Mouse (Mus musculus): ENCODE data around the gene Dlg1.
A peak's percentile ranks its signal among the peaks of the same experiment; 100 is the strongest.

The Dlg1 gene

DNA sequence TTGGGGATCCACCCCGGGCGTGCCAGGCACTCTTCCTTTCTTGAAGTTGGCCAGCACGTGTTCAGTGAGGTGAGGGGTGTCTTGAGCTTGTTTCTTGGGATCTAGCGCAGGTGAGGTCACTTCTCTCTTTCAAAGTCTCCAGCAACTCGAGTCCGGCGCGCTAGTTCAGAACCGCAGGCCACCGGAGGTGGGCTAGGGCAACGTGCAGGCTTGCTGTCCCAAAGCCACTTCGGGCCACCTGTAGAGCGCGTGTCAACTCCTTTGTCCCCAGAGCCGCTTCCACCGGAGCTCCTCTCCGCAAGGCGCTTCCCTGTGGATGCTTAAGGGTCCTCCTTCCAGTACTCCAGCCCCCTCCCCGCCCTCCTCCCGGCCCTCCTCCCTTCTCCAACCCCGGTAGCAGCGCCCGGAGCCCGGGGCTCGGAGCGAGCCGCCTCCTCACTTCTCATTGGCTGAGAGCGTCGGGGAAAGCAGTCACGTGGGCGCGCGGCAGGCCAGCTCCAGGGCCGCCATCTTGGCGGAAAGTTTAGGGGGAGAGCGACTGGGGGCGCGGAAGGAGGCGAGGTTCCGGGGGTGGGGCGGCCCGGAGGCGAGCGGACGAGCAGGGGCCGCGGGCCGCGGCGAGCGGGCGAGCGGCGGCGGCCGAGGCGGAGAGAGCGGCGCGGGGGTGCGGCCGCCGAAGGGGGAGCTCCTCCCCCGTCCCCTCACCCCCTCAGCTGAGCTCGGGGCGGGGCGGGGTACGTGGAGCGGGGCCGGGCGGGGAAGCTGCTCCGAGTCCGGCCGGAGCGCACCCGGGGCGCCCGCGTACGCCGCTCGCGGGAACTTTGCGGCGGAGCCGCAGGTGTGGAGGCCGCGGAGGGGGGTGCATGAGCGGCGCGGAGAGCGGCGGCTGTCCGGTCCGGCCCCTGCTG lies at the start of gene Dlg1:
Dlg1 (plus strand) TSS at position 65 of the 908 bp plus-strand sequence.
- DNase-seq (ENCODE audit: low read depth), result peak; percentile 60

DNA sequence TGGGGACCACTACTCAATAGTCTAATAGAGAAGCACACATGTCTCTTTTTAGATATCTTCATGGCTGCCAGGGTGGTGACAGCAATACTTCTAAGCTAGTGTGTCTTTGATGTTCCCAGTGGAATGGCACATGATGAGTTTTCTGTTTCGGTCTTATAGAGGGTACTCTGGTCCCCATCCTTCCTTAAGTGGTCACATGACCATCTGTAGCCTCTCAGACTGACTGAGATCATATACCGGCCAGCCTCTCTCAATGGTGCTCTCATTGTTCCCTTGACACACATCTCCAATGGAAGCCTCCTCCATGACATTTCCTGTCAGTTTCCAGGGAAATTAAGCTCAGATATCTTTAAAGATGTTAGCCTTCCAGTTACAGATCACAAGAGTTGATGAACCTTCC lies 46.9 kb upstream of the Dlg1 start:
- no peak for DNase-seq (ENCODE audit: low read depth)

DNA sequence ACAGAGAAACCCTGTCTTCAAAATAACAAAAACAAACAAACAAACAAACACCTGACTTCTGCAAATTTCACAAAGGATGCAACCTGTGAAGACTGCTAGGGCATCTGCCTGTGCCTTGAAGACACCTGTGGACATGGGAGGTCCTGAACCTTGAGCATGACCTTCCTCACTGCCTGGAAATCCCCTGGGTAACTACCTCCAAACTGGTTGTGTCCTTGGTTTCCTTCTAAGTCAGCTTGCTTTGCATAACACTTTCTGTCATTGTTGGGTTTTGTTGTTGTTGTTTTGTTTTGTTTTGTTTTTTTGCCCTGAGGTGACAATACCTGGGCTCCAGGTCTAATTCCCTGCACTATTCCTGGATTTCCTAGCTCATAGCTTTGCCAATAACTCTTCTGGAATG lies 46.1 kb upstream of the Dlg1 start:
- DNase-seq (ENCODE audit: low read depth), result no peak

DNA sequence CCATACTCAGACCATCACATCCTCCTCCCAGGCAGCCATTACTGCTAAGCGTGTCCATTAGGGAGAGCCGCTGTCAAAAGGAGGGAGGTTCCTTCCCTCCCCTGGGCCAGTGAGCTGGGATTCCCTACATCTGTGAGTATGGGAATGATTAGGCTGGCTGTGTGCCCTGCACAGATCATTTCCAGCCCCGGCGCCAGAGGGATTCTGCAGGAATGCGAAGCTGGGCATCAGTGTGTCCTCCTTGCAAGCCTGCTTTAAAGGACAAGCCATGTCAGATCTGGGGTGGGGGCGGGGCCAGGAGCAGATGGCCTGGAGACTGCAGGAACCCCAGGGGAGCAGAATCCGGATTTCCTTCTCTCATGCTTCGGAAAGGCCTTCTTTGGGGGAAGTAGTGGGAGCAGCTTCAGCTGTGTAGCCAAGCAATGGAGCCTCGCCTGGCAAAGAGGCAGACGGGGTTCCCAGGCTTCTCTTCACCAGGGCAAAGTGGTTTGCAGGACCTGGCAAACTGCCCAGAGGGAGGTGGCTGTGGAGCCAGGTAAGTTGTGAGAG lies 45.3 kb upstream of the Dlg1 start:
- peak; percentile 61 for DNase-seq (ENCODE audit: low read depth)

DNA sequence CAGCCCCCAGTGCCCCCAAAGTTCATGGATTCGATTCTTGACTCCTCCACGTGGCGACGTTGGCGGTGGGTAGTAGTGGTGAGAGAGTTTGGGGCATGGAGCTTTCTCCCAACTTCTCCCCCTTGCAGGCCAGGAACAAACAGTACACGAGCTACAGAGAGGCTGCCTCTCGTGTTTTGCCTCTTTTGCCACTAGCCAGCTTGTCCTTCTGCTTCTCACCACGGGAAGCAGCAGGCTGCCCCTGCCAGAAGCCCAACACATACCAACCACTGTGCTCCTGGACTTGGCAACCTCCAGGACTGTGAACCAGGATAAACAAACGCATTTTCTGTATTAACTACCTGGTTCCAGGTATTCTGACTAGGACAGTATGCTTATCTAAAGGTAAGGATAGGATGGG lies 44.6 kb upstream of the Dlg1 start:
- no peak for DNase-seq (ENCODE audit: low read depth)

DNA sequence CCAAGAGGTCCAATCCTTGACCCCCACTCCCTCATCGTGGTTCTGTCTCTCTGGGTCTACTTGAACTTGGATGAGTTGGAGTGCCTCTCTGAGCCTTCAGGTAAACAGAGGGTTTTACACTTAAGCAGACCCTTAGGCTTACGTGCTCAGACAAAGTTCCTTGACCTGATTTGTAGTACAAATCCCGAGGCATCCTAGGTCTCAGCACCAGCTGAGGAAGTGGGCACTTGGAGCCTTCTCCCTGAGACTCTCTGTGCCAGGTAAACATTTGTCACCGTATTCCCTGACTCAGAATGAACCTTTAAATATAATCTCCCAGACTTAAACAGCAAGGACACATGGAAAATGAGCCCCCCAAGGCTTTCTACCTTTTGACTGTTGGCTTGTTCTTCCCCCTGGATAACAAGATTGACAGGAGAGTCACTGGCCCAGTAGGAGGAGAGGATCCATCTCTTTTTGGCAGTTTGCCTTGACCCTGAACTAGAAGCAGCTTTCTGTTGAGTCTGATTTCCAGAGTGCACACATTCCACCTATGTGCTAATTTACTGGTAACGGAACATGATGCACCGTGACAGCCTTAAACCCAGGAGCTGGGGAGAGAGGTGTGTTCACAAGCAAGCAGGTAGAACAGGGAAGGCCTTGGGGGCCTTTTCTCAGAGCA lies 43.4 kb upstream of the Dlg1 start:
- no peak for DNase-seq (ENCODE audit: low read depth)

DNA sequence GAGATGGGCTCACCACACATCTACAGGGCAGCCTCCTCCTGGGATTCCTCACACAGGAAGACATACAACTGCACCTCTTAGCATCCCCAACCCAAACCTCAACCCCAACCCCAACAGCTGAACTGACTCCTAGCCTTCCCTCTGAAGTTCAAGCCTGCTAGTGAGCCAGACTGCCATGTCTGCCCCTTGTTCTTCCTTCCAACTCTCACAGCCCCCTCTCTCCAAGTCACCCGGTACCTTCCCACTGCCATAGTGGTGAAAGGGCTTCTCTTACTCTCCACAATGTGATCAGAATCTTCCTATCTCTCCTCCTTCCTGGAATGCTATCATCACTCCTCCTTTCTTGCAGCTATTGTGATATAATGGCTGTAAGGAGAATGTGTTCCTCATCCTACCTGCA lies 40.9 kb upstream of the Dlg1 start:
- no peak for DNase-seq (ENCODE audit: low read depth)

DNA sequence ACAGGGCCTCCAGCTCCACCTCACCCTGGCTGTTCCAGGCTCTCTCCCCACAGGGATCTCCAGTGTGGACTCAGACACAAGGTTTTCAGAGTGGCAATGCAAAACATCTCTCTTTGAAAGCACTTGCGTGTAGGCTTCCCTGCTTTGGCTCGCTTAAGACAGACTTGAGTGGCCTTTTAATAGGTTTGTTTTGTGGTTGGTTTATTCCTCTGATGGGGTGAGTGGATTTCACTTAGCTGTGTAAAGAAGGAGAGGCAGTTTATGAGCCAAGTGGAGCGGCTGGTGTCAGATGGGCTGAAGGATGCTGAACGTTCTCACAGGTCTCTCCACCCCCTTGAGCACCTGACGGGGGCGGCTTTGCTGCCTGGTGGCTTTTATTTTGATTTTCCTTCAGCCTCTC lies 40.1 kb upstream of the Dlg1 start:
- no peak for DNase-seq (ENCODE audit: low read depth)

DNA sequence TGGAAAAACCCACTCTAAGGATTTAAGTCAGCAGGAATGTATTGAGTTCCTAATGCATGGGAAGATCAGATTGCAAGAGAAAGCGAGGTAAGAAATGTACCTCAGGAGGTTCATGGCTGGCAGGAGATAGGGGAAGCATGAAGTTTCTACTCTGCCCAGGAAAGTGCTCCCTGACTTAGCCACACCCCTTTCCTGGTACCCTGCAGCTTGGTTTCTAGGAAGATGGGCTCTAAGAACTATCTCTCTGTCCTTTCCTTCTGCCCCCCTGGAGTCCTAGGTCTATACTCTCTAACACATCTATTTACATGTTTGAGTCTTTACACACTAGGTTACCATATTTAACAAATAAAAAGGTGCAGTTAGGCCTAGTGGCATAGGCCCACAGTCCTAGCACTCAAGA lies 38.5 kb upstream of the Dlg1 start:
- DNase-seq (ENCODE audit: low read depth), result no peak

DNA sequence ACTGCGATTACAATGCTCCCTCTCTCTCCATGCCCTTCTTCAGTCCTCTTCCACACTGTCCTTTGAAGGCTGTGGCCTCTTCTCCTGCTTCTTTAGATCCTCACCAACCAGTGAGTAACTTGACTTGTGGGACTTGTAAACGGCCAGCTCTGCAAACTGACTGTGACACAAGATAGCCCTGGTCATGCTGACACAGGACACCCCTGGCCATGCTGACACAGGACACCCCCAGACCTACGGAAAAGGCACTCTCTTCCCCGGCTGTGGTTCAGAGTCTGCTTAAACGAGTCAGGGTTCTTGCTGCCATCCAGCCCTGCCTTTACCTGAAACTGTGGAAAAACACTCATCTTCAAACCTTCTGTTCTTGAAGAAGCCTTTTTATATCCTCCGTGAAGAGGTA lies 36.9 kb upstream of the Dlg1 start:
- no peak for DNase-seq (ENCODE audit: low read depth)

DNA sequence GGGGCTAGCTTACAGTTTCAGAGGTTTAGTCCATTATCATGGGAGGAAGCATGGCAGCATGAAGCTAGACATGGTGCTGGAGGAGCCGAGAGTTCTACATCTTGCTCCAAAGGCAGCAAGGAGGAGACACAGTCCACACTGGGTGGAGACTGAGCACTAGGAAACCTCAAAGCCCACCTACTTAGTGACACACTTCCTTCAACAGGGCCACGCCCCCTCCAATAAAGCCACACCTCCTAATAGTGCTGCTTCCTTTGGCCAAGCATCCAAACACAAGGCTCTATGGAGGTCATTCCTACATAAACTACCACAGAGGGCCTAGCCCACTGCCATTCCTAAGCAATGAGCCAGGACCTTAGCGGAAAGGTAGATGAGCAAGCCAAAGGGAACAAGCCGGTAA lies 32.9 kb upstream of the Dlg1 start:
- DNase-seq (ENCODE audit: low read depth), result no peak

DNA sequence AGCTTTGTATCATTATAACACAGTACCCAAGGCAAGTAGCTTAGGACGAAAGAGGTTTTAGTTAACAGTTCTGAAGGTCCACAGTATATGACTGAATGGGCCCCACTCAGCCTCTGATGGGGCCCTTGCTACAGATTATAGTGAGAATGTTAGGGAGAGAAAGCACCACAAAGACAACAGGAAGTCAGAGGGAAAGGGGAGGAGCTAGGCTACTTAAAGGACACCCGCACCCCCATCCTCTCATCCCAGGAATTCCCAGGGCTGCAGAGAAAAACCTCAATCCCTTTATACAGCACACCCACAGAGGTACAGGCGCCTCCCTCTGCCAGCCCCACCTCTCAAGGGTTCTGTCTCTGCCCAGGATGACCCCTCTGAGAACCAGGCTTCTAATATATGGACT lies 32.2 kb upstream of the Dlg1 start:
- DNase-seq (ENCODE audit: low read depth), result no peak

DNA sequence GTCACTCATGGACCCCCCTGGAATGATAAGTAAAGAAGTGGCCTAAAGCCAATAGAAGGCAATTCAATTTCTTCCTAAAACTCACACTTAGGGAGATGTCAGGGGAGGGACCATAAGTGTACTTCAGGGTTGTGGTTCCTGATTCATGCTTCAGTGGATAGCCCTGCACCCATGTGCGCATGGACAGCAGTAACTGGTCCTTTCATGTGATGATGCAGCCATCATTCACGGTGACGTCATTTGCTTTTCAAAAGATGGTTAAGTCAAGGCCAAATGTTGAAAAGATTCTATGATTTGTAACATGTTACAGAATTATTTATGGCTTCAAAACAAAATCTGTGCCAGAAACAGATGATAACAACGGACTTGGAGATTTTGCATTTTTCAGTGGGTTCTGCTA lies 28.9 kb upstream of the Dlg1 start:
- DNase-seq (ENCODE audit: low read depth), result no peak

DNA sequence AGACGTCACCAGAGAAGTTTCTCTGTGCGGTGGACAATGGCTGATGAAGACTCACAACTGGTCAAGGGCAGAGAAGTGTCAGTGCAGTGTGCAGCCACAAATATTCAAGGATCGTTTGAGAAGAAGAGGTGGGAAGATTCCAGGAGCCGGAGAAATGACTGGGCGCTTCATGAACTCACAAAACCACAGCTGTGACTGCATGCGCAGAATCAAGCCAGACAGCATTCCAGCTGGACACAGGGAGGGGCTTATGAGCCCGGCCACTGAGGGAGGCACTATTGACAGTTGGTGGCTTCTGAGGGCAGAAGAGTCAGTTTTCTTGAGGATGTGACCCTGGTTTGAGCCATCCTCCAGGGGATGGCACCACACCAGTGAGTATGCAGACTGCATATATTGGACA lies 24.9 kb upstream of the Dlg1 start:
- no peak for DNase-seq (ENCODE audit: low read depth)

DNA sequence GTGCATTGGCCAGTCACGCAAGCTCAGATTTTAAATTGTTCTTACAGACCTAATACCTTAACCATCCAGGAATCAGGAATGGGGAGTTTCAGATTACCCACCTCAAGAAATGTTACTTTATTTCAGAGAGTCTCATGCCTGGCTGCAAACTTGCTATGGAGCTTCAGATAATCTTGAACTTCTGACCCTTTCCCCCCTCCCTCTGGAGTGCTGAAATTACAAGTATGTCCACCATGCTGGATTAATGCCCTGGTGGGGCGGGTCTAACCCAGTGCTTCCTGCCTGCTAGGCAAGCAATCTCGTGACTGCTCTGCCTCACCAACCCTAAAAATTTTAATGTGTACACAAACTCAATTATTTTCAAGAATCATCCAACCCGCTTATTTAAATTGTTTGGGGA lies 23.3 kb upstream of the Dlg1 start:
- no peak for DNase-seq (ENCODE audit: low read depth)

DNA sequence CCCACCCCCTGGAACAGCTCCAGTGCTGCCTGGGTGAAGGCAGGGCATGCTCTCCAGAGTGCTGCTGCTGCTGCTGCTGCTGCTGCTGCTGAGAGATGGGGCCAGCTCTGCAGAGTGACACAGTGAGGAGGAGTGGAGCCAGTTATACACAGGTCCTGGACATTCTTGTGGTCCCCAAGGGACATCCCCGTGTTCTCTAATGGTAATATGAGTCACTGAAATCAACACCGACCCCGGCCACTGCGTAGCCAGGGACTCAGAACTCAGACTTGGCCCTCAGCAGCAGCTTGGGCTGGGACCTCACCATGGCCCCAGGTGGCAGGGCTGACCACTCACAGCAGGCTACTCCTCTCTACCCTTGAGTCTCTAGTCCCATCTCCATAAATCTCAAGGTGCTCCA lies 21.5 kb upstream of the Dlg1 start:
- no peak for DNase-seq (ENCODE audit: low read depth)

DNA sequence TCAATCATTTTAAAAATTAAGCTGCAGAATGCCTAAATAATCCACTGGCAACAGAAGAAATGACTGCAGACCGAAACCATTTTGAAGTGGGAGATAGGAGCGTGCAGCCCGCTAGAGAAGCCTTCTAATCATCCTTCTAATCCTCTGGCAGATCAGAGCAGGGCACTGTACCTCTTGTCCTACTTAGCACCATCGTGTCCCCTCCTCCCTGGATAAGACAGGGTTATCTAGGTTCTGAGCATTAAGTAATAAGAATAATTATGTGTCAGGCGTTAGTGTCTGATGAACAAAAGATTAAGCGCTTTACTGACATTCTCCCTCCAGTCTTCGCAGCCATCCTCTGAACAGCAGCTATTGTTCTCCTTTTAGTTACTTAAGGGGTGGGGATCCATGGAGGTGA lies 16.0 kb upstream of the Dlg1 start:
- no peak for DNase-seq (ENCODE audit: low read depth)

DNA sequence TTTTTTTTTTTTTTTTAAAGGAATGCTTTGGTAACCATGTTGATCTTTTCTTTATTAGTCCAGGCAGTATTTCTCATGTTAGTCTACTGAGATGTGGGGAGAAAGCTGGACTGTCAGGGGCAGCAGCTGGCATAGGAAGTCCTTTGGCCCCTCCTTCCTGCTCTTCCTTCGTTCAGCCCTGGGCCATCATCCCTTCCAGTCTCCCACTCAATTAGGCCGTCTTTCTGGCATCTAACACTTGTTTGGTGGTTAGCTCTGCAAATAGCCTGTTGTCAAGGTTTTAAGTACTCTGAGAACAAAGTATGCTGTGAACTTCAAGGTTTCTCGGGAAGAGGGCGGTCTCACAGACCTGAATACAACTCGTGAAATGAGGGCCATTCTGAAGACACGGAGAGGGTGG lies 12.5 kb upstream of the Dlg1 start:
- DNase-seq (ENCODE audit: low read depth), result no peak

DNA sequence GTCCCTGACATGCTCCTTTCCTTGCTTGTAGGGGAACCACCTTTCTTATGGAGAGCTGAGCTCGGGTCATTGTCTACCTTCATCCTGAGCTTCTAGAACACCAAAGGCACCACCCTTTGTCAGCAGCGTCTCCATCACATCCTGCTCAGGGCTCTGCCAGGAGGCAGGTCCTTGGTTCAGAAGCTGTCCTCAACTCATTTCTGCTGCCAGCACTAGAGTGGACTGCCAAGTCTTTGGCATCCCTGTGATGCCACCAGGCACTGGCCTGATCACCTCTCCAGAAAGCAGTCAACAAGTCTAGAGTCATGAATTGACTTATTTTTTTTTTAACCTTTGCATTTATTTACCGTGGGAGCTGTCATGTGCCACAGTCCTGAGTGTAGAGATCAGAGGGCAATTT lies 11.7 kb upstream of the Dlg1 start:
- no peak for DNase-seq (ENCODE audit: low read depth)

DNA sequence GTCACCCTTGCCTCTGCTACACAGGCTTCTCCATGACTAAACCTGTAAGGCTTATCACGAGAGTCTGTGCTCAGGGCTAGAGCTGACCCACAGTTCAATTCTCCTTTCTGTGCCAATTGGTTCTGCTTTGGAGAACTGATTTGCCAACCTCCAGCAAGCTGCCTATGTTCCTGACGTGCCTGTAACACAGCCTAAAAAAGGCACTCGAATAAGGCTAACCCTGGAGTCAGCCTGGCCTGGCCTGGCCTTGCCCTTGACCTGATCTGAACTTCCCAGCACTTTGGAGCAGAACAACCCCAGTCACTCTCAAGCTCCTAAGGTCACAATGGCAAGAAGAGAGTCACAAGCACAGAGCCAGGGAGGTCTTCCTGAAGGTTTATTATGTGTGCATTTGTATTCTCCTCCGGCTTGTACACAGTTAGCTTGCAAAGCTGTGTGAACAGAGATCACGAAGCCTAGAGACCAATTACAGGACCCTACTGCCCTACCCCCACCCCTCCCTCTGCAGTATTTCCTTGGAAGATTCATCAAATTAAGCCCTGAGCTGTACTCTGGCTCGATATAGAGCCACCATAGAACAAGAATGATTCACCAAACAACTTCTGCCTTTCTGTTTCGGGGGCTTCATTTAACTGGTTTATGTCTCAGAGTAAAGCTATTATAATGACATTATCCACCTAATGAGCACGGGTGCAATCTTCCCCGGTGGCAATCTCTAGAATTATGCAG lies 11.0 kb upstream of the Dlg1 start:
- DNase-seq (ENCODE audit: low read depth), result no peak

DNA sequence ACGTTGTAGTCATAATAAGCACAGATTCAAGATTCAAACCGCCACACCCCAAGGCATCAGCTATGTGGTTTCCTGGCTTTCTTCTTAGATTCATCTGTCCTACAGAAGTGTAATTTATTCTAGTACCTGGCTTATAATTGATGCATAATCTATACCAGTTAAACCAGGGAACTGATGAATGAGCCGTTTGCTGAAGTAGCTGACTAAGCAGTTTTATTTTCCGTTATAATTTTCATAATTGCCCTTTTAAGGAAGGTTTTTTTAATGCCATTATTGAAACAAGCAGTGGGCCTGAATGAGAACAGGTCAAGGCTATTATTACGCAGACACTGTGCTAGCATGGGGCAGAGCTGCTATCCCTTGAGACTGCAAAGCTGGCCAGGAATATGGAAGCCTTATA lies 9.6 kb upstream of the Dlg1 start:
- no peak for DNase-seq (ENCODE audit: low read depth)

DNA sequence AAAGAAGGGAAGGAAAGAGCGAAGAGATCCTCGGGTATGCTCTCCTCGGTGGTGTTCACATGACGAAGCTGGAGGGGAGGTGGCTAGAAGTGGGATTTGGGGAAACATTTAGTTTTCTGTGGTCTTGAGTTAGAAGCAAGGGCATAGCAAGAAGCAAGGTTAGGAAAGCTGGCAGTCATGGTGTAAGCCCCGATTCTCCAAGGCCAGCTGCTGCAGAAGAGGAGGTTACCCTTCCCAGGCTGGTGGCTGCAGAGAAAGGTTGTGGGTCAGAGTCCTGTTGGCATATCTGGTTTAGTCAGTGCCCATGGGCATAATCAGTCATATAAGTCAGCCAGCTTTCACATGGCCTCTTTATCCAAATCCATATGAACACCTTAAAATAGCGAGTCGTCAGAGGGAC lies 9.2 kb upstream of the Dlg1 start:
- no peak for DNase-seq (ENCODE audit: low read depth)

DNA sequence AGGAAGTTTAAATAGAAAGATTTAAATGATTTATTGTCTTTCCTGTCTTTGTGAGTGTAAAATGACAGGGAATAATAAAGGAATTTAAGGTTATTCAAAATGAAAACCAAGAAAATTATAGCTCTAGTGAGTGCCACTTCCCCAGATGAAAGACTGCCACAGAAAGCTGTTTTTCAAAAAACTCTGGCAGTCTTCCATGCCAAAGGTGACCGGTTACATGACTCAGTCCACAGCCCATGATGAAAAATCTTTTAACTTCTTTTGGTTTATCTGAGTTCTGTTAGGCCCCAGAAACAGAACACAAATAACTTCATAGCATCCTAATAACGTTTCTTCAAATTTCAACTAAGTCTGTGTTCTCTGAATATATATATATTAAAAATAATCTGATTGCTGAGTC lies 7.7 kb upstream of the Dlg1 start:
- DNase-seq (ENCODE audit: low read depth), result no peak
